Mouse (Mus musculus): ENCODE data around the gene Atxn7l3. TPM values are rescaled to one million over a fixed set of nuclear protein-coding genes. Genes with fewer than 3 reads are reported as not detected.
"Not testable (repeated sequence)": the region's sequence is repeated elsewhere in the genome, so short reads cannot be mapped to it uniquely, and the experiment has no call there.

Atxn7l3 gene
- polyA plus RNA-seq, 1 experiment from 2014 or later: 20.8 TPM

DNA sequence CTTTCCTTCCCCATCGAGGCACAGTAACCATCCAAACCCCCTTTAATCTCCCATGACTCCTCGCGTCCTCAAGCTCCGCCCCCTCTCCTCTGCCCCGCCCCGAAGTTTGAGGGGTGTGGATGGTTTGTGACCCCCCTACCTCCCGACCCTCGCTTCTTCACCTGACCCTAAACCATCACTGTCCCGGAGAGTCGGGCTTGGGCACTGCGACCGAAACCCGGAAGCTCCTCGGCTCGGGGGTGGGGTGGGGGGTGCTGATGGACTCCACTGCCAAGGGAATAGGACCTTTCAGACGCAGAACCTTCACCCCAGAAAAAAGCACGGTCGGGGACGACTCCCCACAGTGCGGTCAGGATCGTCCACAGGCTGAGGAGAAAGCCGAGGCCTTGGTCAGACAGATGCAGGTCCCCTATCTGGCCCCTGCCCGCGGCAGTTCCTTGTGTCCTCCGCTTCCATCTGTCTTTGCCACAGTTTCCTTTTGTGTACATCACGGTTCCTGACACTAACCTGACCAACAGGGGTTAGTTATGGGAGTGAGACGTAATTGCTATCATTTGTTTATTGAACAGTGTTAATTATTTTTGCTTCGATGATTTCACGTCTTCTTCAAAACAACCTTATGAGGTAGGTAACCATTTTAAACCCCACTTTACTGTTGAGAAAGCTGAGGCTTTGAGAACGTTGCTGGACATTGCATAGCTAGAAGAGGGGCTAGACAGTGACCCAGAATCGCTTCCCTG is 11.2 kb downstream of the Atxn7l3 start:
- peaks cover 25% of the 10 kb centered on the region for H3K36me3 ChIP-seq (ENCODE audit: control insufficient read depth, insufficient read depth, low read length)
- peak overlapping the region; percentile 82 for H3K4me2 ChIP-seq (ENCODE audit: low read depth, low read length)
- H3K27me3 ChIP-seq (replicated peaks; ENCODE audit: control insufficient read depth, insufficient read depth, low read length): no peaks in the 10 kb centered on the region
- ATAC-seq (ENCODE audit: low read depth): peak; percentile 58
- H3K4me3 ChIP-seq (ENCODE audit: low read depth, low read length): peak overlapping the region; percentile 72
- H3K4me1 ChIP-seq (ENCODE audit: control insufficient read depth, insufficient read depth, low read length): peaks cover 10% of the 10 kb centered on the region
- 4% methylated on average over 31 of the region's 31 CpGs for WGBS
- H3K9me3 ChIP-seq (ENCODE audit: control insufficient read depth, low read length): no peaks in the 10 kb centered on the region
- peak overlapping the region; percentile 84 for H3K9ac ChIP-seq (ENCODE audit: low read depth, low read length)
- DNase-seq (ENCODE audit: low spot score): no peak
- H3K27ac ChIP-seq (replicated peaks; ENCODE audit: low read depth, low read length): peak overlapping the region; percentile 70

DNA sequence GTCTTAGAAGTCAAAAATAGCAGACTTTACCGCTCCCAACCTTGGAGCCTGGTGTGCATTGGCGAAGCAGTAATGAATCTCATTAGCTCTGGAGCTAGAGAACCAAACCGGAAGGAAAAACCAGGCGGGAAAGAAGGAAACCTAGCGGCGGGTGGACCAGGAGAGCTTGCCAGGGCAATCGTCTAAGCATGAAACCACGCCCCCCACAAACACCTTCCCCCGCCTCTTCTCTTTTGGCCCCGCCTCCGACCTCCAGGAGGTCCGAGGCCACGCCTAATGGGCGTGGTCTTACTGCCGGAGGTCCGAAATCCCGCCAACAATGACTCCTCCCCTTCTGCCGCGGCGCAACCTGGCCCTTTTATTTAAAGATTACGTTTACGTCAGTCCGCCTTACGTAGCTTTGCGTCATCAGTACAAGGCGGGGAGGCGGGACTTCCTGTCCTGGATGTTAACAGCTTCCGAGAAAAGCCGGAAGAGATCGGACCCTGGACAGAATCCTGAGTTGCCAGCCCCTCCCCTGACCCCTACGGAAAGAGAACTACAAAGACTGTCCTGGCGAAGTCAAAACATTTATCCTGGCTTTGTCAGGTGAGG is 11.8 kb downstream of the Atxn7l3 start, which contains the start of gene Tmub2:
Gene Tmub2, plus strand, starts transcription at position 431 of the 594 bp plus-strand sequence.
- peaks cover 10% of the 10 kb centered on the region for H3K4me1 ChIP-seq (ENCODE audit: control insufficient read depth, insufficient read depth, low read length)
- WGBS: under 1% methylated on average over 32 of the region's 32 CpGs
- H3K36me3 ChIP-seq (ENCODE audit: control insufficient read depth, insufficient read depth, low read length): peaks cover 23% of the 10 kb centered on the region
- no peaks in the 10 kb centered on the region for H3K9me3 ChIP-seq (ENCODE audit: control insufficient read depth, low read length)
- peak within 1 kb of the TSS; percentile 82 for H3K4me2 ChIP-seq (ENCODE audit: low read depth, low read length)
- H3K4me3 ChIP-seq (ENCODE audit: low read depth, low read length): peak within 1 kb of the TSS; percentile 72
- DNase-seq (ENCODE audit: low spot score): peak; percentile 100
- no peaks in the 10 kb centered on the region for H3K27me3 ChIP-seq (replicated peaks; ENCODE audit: control insufficient read depth, insufficient read depth, low read length)
- peak within 1 kb of the TSS; percentile 70 for H3K27ac ChIP-seq (replicated peaks; ENCODE audit: low read depth, low read length)
- H3K9ac ChIP-seq (ENCODE audit: low read depth, low read length): peak within 1 kb of the TSS; percentile 84
- peak; percentile 90 for ATAC-seq (ENCODE audit: low read depth)

DNA sequence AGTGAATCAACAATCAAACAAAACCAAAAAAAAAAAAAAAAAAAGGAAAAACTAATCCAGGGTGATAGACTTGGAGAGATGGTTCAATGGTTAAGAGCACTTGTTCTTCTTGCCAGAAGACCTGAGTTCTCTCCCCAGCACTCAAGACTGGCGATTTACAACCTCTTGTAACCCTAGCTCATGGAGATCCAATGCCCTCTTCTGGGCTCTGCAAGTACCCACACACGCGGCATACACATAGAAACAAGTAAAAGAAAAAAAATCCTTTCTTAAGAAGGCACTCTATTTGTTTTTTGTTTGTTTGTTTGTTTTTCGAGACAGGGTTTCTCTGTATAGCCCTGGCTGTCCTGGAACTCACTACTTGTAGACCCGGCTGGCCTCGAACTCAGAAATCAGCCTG is 12.5 kb downstream of the Atxn7l3 start:
- H3K4me2 ChIP-seq (ENCODE audit: low read depth, low read length): peak overlapping the region; percentile 82
- DNase-seq (ENCODE audit: low spot score): no peak
- no peaks in the 10 kb centered on the region for H3K9me3 ChIP-seq (ENCODE audit: control insufficient read depth, low read length)
- peaks cover 18% of the 10 kb centered on the region for H3K36me3 ChIP-seq (ENCODE audit: control insufficient read depth, insufficient read depth, low read length)
- H3K4me1 ChIP-seq (ENCODE audit: control insufficient read depth, insufficient read depth, low read length): peaks cover 10% of the 10 kb centered on the region
- H3K27me3 ChIP-seq (replicated peaks; ENCODE audit: control insufficient read depth, insufficient read depth, low read length): no peaks in the 10 kb centered on the region
- peak overlapping the region; percentile 72 for H3K4me3 ChIP-seq (ENCODE audit: low read depth, low read length)
- no peak for ATAC-seq (ENCODE audit: low read depth)
- H3K27ac ChIP-seq (replicated peaks; ENCODE audit: low read depth, low read length): no peak overlapping the region; the same call in 1 of the 2 replicates
- WGBS: 81% methylated on average over 6 of the region's 6 CpGs
- H3K9ac ChIP-seq (ENCODE audit: low read depth, low read length): no peak overlapping the region

DNA sequence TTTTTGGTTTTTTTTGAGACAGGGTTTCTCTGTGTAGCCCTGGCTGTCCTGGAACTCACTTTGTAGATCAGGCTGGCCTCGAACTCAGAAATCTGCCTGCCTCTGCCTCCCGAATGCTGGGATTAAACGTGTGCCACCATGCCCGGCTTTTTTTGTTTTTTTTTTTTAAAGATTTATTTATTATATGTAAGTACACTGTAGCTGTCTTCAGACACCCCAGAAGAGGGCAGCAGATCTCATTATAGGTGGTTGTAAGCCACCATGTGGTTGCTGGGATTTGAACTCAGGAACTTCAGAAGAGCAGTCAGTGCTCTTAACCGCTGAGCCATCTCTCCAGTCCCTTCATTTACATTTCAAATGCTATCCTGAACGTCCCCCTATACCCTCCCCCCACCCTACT is 16.2 kb downstream of the Atxn7l3 start:
- not testable (repeated sequence) for H3K27me3 ChIP-seq (replicated peaks; ENCODE audit: control insufficient read depth, insufficient read depth, low read length); ATAC-seq (ENCODE audit: low read depth)
- 76% methylated on average over 6 of the region's 6 CpGs for WGBS

DNA sequence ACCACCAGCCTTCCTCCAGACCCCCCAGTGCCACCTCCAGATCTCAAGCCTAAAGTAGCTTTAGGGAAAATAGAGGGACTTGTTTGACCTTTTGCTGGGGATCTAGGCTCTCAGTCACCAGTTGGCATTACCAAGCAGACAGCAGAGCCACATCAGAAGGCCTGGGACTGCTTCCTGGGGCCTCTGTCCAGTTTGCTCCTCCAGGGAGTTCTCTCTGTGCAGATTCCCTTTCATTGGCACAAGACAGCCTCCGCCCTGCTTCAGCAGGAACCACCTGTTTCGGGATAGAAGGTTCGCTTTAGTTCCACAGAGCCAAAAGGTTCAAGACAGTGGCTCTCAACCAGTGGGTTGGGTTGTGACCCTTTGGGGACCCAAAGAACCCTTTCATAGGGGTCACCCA is 16.8 kb downstream of the Atxn7l3 start:
- Histone ChIP-seq H3K4me3 (ENCODE audit: low read depth, low read length) (no peak overlapping the region), H3K27me3 (replicated peaks; ENCODE audit: control insufficient read depth, insufficient read depth, low read length) (no peaks in the 10 kb centered on the region; the same call in 1 of the 2 replicates), H3K36me3 (ENCODE audit: control insufficient read depth, insufficient read depth, low read length) (no peaks in the 10 kb centered on the region), H3K27ac (replicated peaks; ENCODE audit: low read depth, low read length) (no peak overlapping the region), H3K4me1 (ENCODE audit: control insufficient read depth, insufficient read depth, low read length) (peaks cover 7% of the 10 kb centered on the region; the same call in 1 of the 2 replicates), H3K9me3 (ENCODE audit: control insufficient read depth, low read length) (no peaks in the 10 kb centered on the region), H3K9ac (ENCODE audit: low read depth, low read length) (no peak overlapping the region), H3K4me2 (ENCODE audit: low read depth, low read length) (no peak overlapping the region)
- DNase-seq (ENCODE audit: low spot score): no peak
- WGBS: 93% methylated on average over 3 of the region's 3 CpGs
- ATAC-seq (ENCODE audit: low read depth): no peak

More for the DNA sequence above, 16.2 kb downstream of the Atxn7l3 start:
- H3K36me3 ChIP-seq (ENCODE audit: control insufficient read depth, insufficient read depth, low read length); H3K27ac ChIP-seq (replicated peaks; ENCODE audit: low read depth, low read length); H3K9ac ChIP-seq (ENCODE audit: low read depth, low read length); H3K9me3 ChIP-seq (ENCODE audit: control insufficient read depth, low read length); H3K4me2 ChIP-seq (ENCODE audit: low read depth, low read length); DNase-seq (ENCODE audit: low spot score); H3K4me1 ChIP-seq (ENCODE audit: control insufficient read depth, insufficient read depth, low read length); H3K4me3 ChIP-seq (ENCODE audit: low read depth, low read length): not testable (repeated sequence)

DNA sequence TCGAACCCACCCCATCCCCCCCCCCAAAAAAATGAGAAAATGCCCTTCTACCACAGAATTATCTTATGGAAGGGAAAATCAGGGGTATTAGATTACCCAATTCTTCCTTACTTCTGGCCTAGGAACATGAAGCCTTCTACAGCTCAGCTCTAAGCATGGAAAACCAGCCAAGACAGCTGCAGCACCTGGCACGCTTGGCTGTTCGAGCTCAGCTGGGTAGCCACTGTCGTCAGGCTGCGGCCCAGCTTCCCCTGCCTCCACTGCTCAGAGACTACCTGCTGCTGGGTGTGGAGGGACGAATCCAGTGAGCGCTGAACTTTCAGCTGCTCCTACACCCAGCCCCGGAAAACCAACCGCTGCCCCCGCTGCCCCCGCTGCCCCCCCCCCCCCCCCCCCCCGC is 18.7 kb downstream of the Atxn7l3 start:
- H3K27ac ChIP-seq (replicated peaks; ENCODE audit: low read depth, low read length): no peak overlapping the region
- no peak overlapping the region for H3K4me3 ChIP-seq (ENCODE audit: low read depth, low read length)
- no peak overlapping the region for H3K9ac ChIP-seq (ENCODE audit: low read depth, low read length)
- no peaks in the 10 kb centered on the region for H3K9me3 ChIP-seq (ENCODE audit: control insufficient read depth, low read length)
- peak; percentile 24 for DNase-seq (ENCODE audit: low spot score)
- H3K36me3 ChIP-seq (ENCODE audit: control insufficient read depth, insufficient read depth, low read length): no peaks in the 10 kb centered on the region
- no peak for ATAC-seq (ENCODE audit: low read depth)
- no peak overlapping the region for H3K4me2 ChIP-seq (ENCODE audit: low read depth, low read length)
- WGBS: 68% methylated on average over 6 of the region's 12 CpGs
- no peaks in the 10 kb centered on the region; the same call in 1 of the 2 replicates for H3K27me3 ChIP-seq (replicated peaks; ENCODE audit: control insufficient read depth, insufficient read depth, low read length)
- H3K4me1 ChIP-seq (ENCODE audit: control insufficient read depth, insufficient read depth, low read length): peaks cover 7% of the 10 kb centered on the region; the same call in 1 of the 2 replicates

DNA sequence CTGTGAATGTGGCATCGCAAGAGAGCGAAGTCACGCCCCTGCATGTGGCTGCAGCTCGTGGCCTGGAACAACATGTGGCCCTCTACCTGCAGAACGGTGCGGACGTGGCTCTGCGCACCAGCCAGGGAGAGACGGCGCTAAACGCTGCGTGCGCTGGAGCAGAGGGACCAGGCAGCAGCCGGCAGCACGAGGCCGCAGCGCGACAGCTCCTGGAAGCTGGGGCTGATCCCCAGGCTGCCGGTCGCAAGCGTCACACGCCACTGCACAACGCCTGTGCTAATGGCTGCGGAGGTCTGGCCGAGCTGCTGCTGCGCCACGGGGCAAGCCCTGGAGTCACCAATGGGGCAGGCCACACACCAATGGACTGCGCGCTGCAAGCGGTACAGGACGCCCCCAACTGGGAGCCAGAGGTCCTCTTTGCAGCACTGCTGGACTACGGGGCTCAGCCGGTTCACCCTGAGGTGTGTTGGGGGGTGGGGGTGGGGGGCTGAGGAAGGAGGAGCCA is 20.0 kb downstream of the Atxn7l3 start:
- Histone ChIP-seq H3K27me3 (replicated peaks; ENCODE audit: control insufficient read depth, insufficient read depth, low read length) (no peaks in the 10 kb centered on the region; the same call in 1 of the 2 replicates), H3K4me3 (ENCODE audit: low read depth, low read length) (peak overlapping the region; percentile 33), H3K36me3 (ENCODE audit: control insufficient read depth, insufficient read depth, low read length) (no peaks in the 10 kb centered on the region), H3K4me2 (ENCODE audit: low read depth, low read length) (peak overlapping the region; percentile 69), H3K27ac (replicated peaks; ENCODE audit: low read depth, low read length) (no peak overlapping the region; the same call in 1 of the 2 replicates), H3K9me3 (ENCODE audit: control insufficient read depth, low read length) (no peaks in the 10 kb centered on the region), H3K9ac (ENCODE audit: low read depth, low read length) (peak overlapping the region; percentile 67), H3K4me1 (ENCODE audit: control insufficient read depth, insufficient read depth, low read length) (peaks cover 7% of the 10 kb centered on the region; the same call in 1 of the 2 replicates)
- DNase-seq (ENCODE audit: low spot score) (peak; percentile 54), ATAC-seq (ENCODE audit: low read depth) (peak; percentile 77)
- WGBS: 5% methylated on average over 12 of the region's 33 CpGs

DNA sequence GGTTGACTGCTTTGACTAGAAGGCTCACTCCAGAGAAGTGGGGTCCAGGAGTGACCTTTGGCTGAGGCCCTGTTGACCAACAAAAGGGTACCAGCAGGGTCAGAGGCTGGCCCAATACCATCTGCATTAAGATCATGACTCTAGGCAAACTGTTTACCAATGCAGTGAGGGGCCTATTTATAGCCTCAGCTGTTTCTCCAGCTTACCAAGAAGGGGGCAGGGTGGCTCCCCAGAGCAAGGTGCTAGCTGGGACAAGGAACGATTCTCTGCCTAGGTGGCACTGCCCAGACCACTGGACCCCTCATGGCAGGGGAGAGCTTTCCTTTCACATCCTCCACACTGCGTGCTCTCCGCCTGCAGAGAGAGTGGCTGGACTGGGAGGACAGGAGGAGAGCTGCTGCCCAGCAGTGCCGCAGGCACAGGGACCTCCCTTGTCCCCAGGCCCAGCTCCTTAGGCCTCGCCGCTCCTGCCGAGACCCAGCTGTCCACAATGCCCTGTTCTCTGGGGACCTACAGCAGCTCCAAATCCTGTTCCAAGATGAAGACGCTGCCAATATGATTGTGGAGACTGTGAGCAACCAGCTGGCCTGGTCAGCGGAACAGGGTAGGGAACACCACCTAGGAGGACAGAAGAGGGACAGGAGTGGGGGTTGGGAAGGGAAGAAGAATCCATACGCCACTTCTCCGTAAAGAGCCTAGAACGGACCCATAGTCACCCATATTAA is 27.7 kb downstream of the Atxn7l3 start, which contains the start of gene Asb16:
Gene Asb16, plus strand, starts transcription at position 224 of the 725 bp plus-strand sequence.
- no peaks in the 10 kb centered on the region for H3K27me3 ChIP-seq (replicated peaks; ENCODE audit: control insufficient read depth, insufficient read depth, low read length)
- ATAC-seq (ENCODE audit: low read depth) (no peak), DNase-seq (ENCODE audit: low spot score) (no peak)
- no peak within 1 kb of the TSS for H3K4me2 ChIP-seq (ENCODE audit: low read depth, low read length)
- no peak within 1 kb of the TSS for H3K27ac ChIP-seq (replicated peaks; ENCODE audit: low read depth, low read length)
- 79% methylated on average over 12 of the region's 12 CpGs for WGBS
- H3K9me3 ChIP-seq (ENCODE audit: control insufficient read depth, low read length): no peaks in the 10 kb centered on the region
- H3K4me1 ChIP-seq (ENCODE audit: control insufficient read depth, insufficient read depth, low read length): no peaks in the 10 kb centered on the region
- no peak within 1 kb of the TSS for H3K4me3 ChIP-seq (ENCODE audit: low read depth, low read length)
- H3K9ac ChIP-seq (ENCODE audit: low read depth, low read length): no peak within 1 kb of the TSS
- H3K36me3 ChIP-seq (ENCODE audit: control insufficient read depth, insufficient read depth, low read length): no peaks in the 10 kb centered on the region

Data from embryonic facial prominence, embryonic 14.5 days (tissue).